Mouse (Mus musculus): ENCODE results near the gene Plaur.

GRCm38 (mm10) chr7:24507726-24508114, 45.4 kb downstream of the Plaur start:
- TF ChIP-seq GATA1 (IDR thresholded peaks at IDR 0.05; ENCODE audit: borderline replicate concordance, low read length), result no peak
- TF ChIP-seq FLI1 (IDR thresholded peaks at IDR 0.05; ENCODE audit: low read length), result no peak
